Mouse (Mus musculus) ES-E14 (cell line): ENCODE data around the gene Klb. TPM values are rescaled to one million over a fixed set of nuclear protein-coding genes. Genes with fewer than 3 reads are reported as not detected.

Source experiments
- DNase-seq: peaks from one replicate; pipeline ENCODE4 v3.0.0-alpha.2; 2013; ENCODE audit warnings: low read depth, low spot score
- H3K27ac ChIP-seq: 2 replicates; pipeline ENCODE4 v1.5.1; 2012; ENCODE audit warnings: low read depth, mild to moderate bottlenecking, low read length, moderate library complexity, mixed read lengths; ENCODE audit not compliant: poor library complexity, insufficient read depth, severe bottlenecking
- H3K36me3 ChIP-seq: 2 replicates; pipeline ENCODE4 v1.6.1; 2012; ENCODE audit warnings: mild to moderate bottlenecking, low read length, moderate library complexity, mixed read lengths; ENCODE audit not compliant: control insufficient read depth, poor library complexity, insufficient read depth, severe bottlenecking
- H3K4me1 ChIP-seq, 2 experiments: fragments of 150-350 bp in 1 of 2; sonication (generic) in 1 of 2; 2 replicates each; pipeline ENCODE4 v1.6.1; 2012; ENCODE audit warnings: low read length in 2 of 2, mild to moderate bottlenecking in 1 of 2, mixed read lengths in 1 of 2; ENCODE audit not compliant: control insufficient read depth in 2 of 2, insufficient read depth in 2 of 2, poor library complexity in 1 of 2
- H3K4me3 ChIP-seq, 2 experiments: fragments of 150-350 bp in 1 of 2; sonication (generic) in 1 of 2; 2 replicates each; pipeline ENCODE4 v1.5.1; 2012; ENCODE audit warnings: low read length in 2 of 2, low read depth in 1 of 2, mild to moderate bottlenecking in 1 of 2, mixed read lengths in 1 of 2; ENCODE audit not compliant: insufficient read depth in 1 of 2, poor library complexity in 1 of 2, severe bottlenecking in 1 of 2
- H3K9ac ChIP-seq: 2 replicates; pipeline ENCODE4 v1.6.1; 2012; ENCODE audit warnings: low read depth, mild to moderate bottlenecking, low read length, mixed read lengths; ENCODE audit not compliant: poor library complexity, insufficient read depth, severe bottlenecking
- H3K9me3 ChIP-seq: fragments of 150-350 bp; sonication (generic); 2 replicates; pipeline ENCODE4 v1.6.1; 2012; ENCODE audit warnings: low read depth, mild to moderate bottlenecking, low read length; ENCODE audit not compliant: control insufficient read depth, insufficient read depth
- CHD2 ChIP-seq: IDR thresholded peaks from 2 replicates; pipeline ENCODE4 v1.6.1; 2014; ENCODE audit warnings: mild to moderate bottlenecking, low read depth, low read length, inconsistent platforms
- HCFC1 ChIP-seq: IDR thresholded peaks from 2 replicates; pipeline ENCODE4 v1.6.1; 2012; ENCODE audit warnings: low read length, inconsistent platforms, borderline replicate concordance; ENCODE audit not compliant: insufficient read depth
- MAFK ChIP-seq: IDR thresholded peaks from 2 replicates; pipeline ENCODE4 v1.6.1; 2014; ENCODE audit warnings: mild to moderate bottlenecking, low read depth, low read length, inconsistent platforms; ENCODE audit not compliant: insufficient read depth
- ZC3H11A ChIP-seq: IDR thresholded peaks from 2 replicates; pipeline ENCODE4 v1.6.1; 2012; ENCODE audit warnings: low read depth, mild to moderate bottlenecking, inconsistent platforms, low read length, borderline replicate concordance
- ZNF384 ChIP-seq: IDR thresholded peaks from 2 replicates; pipeline ENCODE4 v1.6.1; 2012; ENCODE audit warnings: low read depth, low read length, inconsistent platforms
- in situ Hi-C, 2 experiments: fragments of 600-800 bp; cut with MboI; formaldehyde crosslinking; loops; one replicate each; pipeline ENCODE4 v1.15.1; 2025; ENCODE audit warnings: low sequenced_read_pairs in 2 of 2, inconsistent platforms in 1 of 2; ENCODE audit not compliant: unreplicated experiment in 2 of 2
- total RNA-seq: library from RNA; depleted of rRNA; stranded (reverse); fragments of 300-350 nt; gene quantifications from 2 replicates; pipeline ENCODE4 v1.2.3, GENCODE M21; 2012

Klb gene
- total RNA-seq, 1 experiment = 3.6 TPM

DNA sequence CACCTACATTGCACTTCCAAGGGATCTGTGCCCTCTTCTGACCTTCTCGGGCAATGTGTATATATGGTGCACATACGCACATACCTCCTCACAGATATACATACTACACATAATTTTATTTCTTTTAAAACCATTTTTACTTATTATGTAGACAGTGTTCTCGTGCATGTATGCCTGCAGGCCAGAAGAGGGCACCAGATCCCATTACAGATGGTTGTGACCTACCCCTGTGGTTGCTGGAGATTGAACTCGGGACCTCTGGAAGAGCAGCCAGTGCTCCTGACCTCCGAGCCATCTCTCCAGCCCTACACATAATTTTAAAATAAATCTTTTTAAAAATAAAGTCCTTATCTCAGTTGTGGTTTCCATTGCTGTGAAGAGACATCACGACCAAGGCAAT, 9.7 kb upstream of the Klb start:
- H3K4me1 ChIP-seq = peaks cover 2 to 6% of the 10 kb centered on the region in 2 experiments; a peak in 2 of 4 replicates
- no peak overlapping the region for H3K9ac ChIP-seq
- no peak for TF ChIP-seq HCFC1
- no peak overlapping the region for H3K4me3 ChIP-seq
- DNase-seq = no peak
- H3K36me3 ChIP-seq = no peaks in the 10 kb centered on the region; the same call in 1 of the 2 replicates
- in situ Hi-C loops = no loop called here
- H3K27ac ChIP-seq = no peak overlapping the region
- H3K9me3 ChIP-seq = no peaks in the 10 kb centered on the region

- Histone ChIP-seq H3K4me3 (no peak overlapping the region), H3K36me3 (no peaks in the 10 kb centered on the region; the same call in 1 of the 2 replicates), H3K27ac (no peak overlapping the region), H3K9ac (no peak overlapping the region), H3K9me3 (no peaks in the 10 kb centered on the region), H3K4me1 (peaks cover 0 to 2% of the 10 kb centered on the region in 2 experiments; a peak in 2 of 4 replicates)
- TF ChIP-seq HCFC1 = no peak
- TF ChIP-seq MAFK = no peak
- TF ChIP-seq CHD2 = no peak
- TF ChIP-seq ZC3H11A = no peak
- no peak for TF ChIP-seq ZNF384
- in situ Hi-C loops = no loop called here
- no peak for DNase-seq
Observed at GRCm38 (mm10) chr5:65340167-65340566, 7.9 kb upstream of the Klb start.

- Histone ChIP-seq H3K27ac (no peak overlapping the region), H3K4me1 (no peaks in the 10 kb centered on the region), H3K9me3 (no peaks in the 10 kb centered on the region), H3K36me3 (no peaks in the 10 kb centered on the region), H3K9ac (no peak overlapping the region), H3K4me3 (no peak overlapping the region)
- DNase-seq = no peak
- TF ChIP-seq CHD2 (no peak), HCFC1 (no peak), MAFK (no peak), ZNF384 (no peak), ZC3H11A (no peak)
- in situ Hi-C loops = no loop called here
Observed at GRCm38 (mm10) chr5:65350508-65350907, 2.4 kb downstream of the Klb start.

GRCm38 (mm10) chr5:65354097-65354496, 6.0 kb downstream of the Klb start:
- no peak for TF ChIP-seq CHD2
- no peak for TF ChIP-seq ZNF384
- no peak for TF ChIP-seq HCFC1
- no peak for TF ChIP-seq MAFK
- TF ChIP-seq ZC3H11A = no peak
- Histone ChIP-seq H3K36me3 (no peaks in the 10 kb centered on the region), H3K9ac (no peak overlapping the region), H3K9me3 (no peaks in the 10 kb centered on the region), H3K27ac (no peak overlapping the region), H3K4me1 (no peaks in the 10 kb centered on the region), H3K4me3 (no peak overlapping the region)
- no peak for DNase-seq
- in situ Hi-C loops = no loop called here

DNA sequence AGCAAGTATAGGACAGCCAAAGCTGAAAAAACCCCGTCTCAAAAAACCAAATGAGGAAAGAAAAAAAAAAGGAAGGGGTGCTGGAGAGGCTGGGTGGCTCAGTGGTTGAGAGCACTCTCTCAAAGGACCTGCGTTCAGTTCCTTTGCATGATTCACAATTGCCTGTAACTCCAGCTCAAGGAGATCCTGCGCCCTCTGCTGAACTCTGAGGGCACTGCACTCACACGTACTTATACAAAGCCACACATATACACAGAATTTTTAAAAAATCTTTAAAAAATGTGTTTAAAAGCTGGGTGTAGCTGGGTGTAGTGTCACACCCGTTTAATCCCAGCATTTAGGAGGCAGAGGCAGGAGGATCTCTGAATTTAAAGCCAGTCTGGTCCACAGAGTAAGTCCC, 6.9 kb downstream of the Klb start:
- Histone ChIP-seq H3K9me3 (no peaks in the 10 kb centered on the region), H3K4me3 (no peak overlapping the region), H3K36me3 (no peaks in the 10 kb centered on the region), H3K9ac (no peak overlapping the region), H3K4me1 (peaks cover 0 to 4% of the 10 kb centered on the region in 2 experiments; a peak in 1 of 4 replicates), H3K27ac (no peak overlapping the region)
- in situ Hi-C loops = no loop called here
- no peak for TF ChIP-seq HCFC1
- no peak for TF ChIP-seq ZNF384
- no peak for TF ChIP-seq ZC3H11A
- TF ChIP-seq CHD2 = no peak
- TF ChIP-seq MAFK = no peak
- DNase-seq = peak; percentile 60
